Mouse (Mus musculus) midbrain, embryonic 14.5 days (tissue): ENCODE measurements around the gene Mphosph9. TPM values are rescaled to one million over a fixed set of nuclear protein-coding genes. Genes with fewer than 3 reads are reported as not detected.

ENCODE experiments used
- ATAC-seq: fragments of 200-750 bp; cut with Nextera tagmentation; 2 replicates; pipeline ENCODE4 v1.8.0; 2017; ENCODE audit warnings: moderate number of reproducible peaks, moderate library complexity; ENCODE audit not compliant: low FRiP score, low TSS enrichment
- DNase-seq: peaks from one replicate; pipeline ENCODE4 v3.0.0-alpha.2; 2015
- H3K27ac ChIP-seq: fragments of 300-500 bp; sonication (generic); replicated peaks from 2 replicates; pipeline ENCODE4 v1.5.1; 2014; ENCODE audit warnings: mild to moderate bottlenecking, low read depth, low read length, moderate library complexity
- H3K27me3 ChIP-seq: fragments of 300-500 bp; sonication (generic); 2 replicates; pipeline ENCODE4 v1.6.1; 2014; ENCODE audit warnings: low read length, control low read depth, mixed read lengths; ENCODE audit not compliant: control insufficient read depth, insufficient read depth
- H3K36me3 ChIP-seq: fragments of 300-500 bp; sonication (generic); 2 replicates; pipeline ENCODE4 v1.6.1; 2014; ENCODE audit warnings: low read length, control low read depth; ENCODE audit not compliant: control insufficient read depth, insufficient read depth
- H3K4me1 ChIP-seq: fragments of 300-500 bp; sonication (generic); 2 replicates; pipeline ENCODE4 v1.6.1; 2014; ENCODE audit warnings: mild to moderate bottlenecking, antibody characterized with exemption, low read length, control low read depth; ENCODE audit not compliant: control insufficient read depth, insufficient read depth
- H3K4me2 ChIP-seq: fragments of 300-500 bp; sonication (generic); 2 replicates; pipeline ENCODE4 v1.6.1; 2014; ENCODE audit warnings: mild to moderate bottlenecking, low read length, moderate library complexity
- H3K4me3 ChIP-seq: fragments of 300-500 bp; sonication (generic); replicated peaks from 2 replicates; pipeline ENCODE4 v1.5.1; 2014; ENCODE audit warnings: low read depth, low read length
- H3K9ac ChIP-seq: fragments of 300-500 bp; sonication (generic); replicated peaks from 2 replicates; pipeline ENCODE4 v1.6.1; 2014; ENCODE audit warnings: mild to moderate bottlenecking, low read length, moderate library complexity
- H3K9me3 ChIP-seq: fragments of 300-500 bp; sonication (generic); 2 replicates; pipeline ENCODE4 v1.6.1; 2016; ENCODE audit warnings: low read length, control low read depth, mixed read lengths; ENCODE audit not compliant: control insufficient read depth
- WGBS: fragments of 180-500 bp; shearing (Covaris S2); extraction: QIAGEN DNeasy Blood & Tissue Kit; methylation state at CpG from one replicate; pipeline ENCODE4 v1.1.7; 2014; 5-methylcytosine and 5-hydroxymethylcytosine counted together
- polyA plus RNA-seq: library from polyadenylated mRNA; unstranded; fragments of >200 nt; fragmentation: Nextera tagmentation; extraction: Ambion mirVana; gene quantifications from 2 replicates; pipeline ENCODE4 v1.2.1, GENCODE M21; 2014

Gene Mphosph9
- polyA plus RNA-seq, 1 experiment from 2014 or later = 16.8 TPM

DNA sequence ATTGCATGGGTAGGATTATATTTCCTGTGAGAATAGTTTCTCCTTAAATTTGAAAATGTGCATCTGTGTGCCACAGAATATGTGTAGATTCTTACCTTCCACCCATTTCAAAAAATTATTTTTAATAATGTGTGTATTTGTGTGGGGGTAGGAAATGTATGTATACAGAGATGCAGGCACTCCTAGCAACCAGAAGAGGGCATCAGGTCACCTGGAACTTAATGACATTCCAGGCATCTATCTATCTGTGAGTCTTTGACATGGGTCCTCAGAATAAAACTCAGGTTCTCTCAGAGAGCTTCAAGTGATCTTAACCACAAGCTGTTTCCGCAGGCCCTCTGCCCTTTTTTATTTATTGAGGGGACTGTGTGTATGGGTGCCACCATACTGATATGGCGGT is 31.9 kb upstream of the Mphosph9 start:
- H3K4me2 ChIP-seq = no peak overlapping the region
- H3K9ac ChIP-seq = no peak overlapping the region
- H3K4me1 ChIP-seq = no peaks in the 10 kb centered on the region
- no peak overlapping the region for H3K27ac ChIP-seq
- DNase-seq (peak; percentile 31), ATAC-seq (no peak)
- H3K36me3 ChIP-seq = no peaks in the 10 kb centered on the region
- WGBS = 87% methylated on average over 2 of the region's 2 CpGs
- no peaks in the 10 kb centered on the region for H3K9me3 ChIP-seq
- no peaks in the 10 kb centered on the region for H3K27me3 ChIP-seq
- H3K4me3 ChIP-seq = no peak overlapping the region

GRCm38 (mm10) chr5:124356695-124357094 is 28.9 kb upstream of the Mphosph9 start:
- Histone ChIP-seq H3K27ac (no peak overlapping the region), H3K4me3 (no peak overlapping the region), H3K4me2 (no peak overlapping the region), H3K36me3 (no peaks in the 10 kb centered on the region), H3K27me3 (no peaks in the 10 kb centered on the region), H3K4me1 (peaks cover 3% of the 10 kb centered on the region), H3K9ac (no peak overlapping the region), H3K9me3 (no peaks in the 10 kb centered on the region)
- DNase-seq (no peak), ATAC-seq (no peak)
- WGBS = 38% methylated on average over 3 of the region's 3 CpGs

- Histone ChIP-seq H3K4me3 (peak overlapping the region; percentile 90), H3K9me3 (no peaks in the 10 kb centered on the region), H3K36me3 (no peaks in the 10 kb centered on the region), H3K4me1 (peaks cover 14% of the 10 kb centered on the region), H3K4me2 (peak overlapping the region; percentile 57), H3K27ac (0 out of 2 replicates have a peak overlapping the region, but pooled peaks have one; percentile 97), H3K9ac (peak overlapping the region; percentile 97; the same call in 1 of the 2 replicates), H3K27me3 (no peaks in the 10 kb centered on the region)
- DNase-seq (peak; percentile 15), ATAC-seq (no peak)
- WGBS = 1% methylated on average over 12 of the region's 12 CpGs
Measured at GRCm38 (mm10) chr5:124355425-124355959, 27.7 kb upstream of the Mphosph9 start.

- Histone ChIP-seq H3K4me3 (peak overlapping the region; percentile 90), H3K4me1 (peaks cover 20% of the 10 kb centered on the region), H3K9ac (peak overlapping the region; percentile 97), H3K27me3 (no peaks in the 10 kb centered on the region), H3K9me3 (no peaks in the 10 kb centered on the region), H3K36me3 (peaks cover 2% of the 10 kb centered on the region; the same call in 1 of the 2 replicates), H3K27ac (peak overlapping the region; percentile 97), H3K4me2 (peak overlapping the region; percentile 57)
- peak; percentile 31 for ATAC-seq
- under 1% methylated on average over 35 of the region's 60 CpGs for WGBS
- peak; percentile 79 for DNase-seq
Measured at GRCm38 (mm10) chr5:124354574-124355424, 27.0 kb upstream of the Mphosph9 start.

GRCm38 (mm10) chr5:124353726-124354547 is 26.2 kb upstream of the Mphosph9 start:
- peak overlapping the region; percentile 97 for H3K27ac ChIP-seq
- no peaks in the 10 kb centered on the region for H3K9me3 ChIP-seq
- H3K27me3 ChIP-seq = no peaks in the 10 kb centered on the region
- peaks cover 21% of the 10 kb centered on the region for H3K4me1 ChIP-seq
- WGBS = under 1% methylated on average over 94 of the region's 132 CpGs
- ATAC-seq = peak; percentile 5; the same call in 1 of the 2 replicates
- H3K4me3 ChIP-seq = peak overlapping the region; percentile 90
- H3K9ac ChIP-seq = peak overlapping the region; percentile 97
- H3K36me3 ChIP-seq = peaks cover 11% of the 10 kb centered on the region
- DNase-seq = peak; percentile 79
- peak overlapping the region; percentile 87 for H3K4me2 ChIP-seq

GRCm38 (mm10) chr5:124353011-124353725 is 25.4 kb upstream of the Mphosph9 start:
- peak overlapping the region; percentile 97 for H3K9ac ChIP-seq
- H3K4me3 ChIP-seq = peak overlapping the region; percentile 90
- DNase-seq (peak; percentile 65), ATAC-seq (no peak)
- WGBS = under 1% methylated on average over 32 of the region's 32 CpGs
- H3K36me3 ChIP-seq = peaks cover 18% of the 10 kb centered on the region
- H3K4me2 ChIP-seq = peak overlapping the region; percentile 87
- no peaks in the 10 kb centered on the region for H3K27me3 ChIP-seq
- H3K4me1 ChIP-seq = peaks cover 21% of the 10 kb centered on the region
- no peaks in the 10 kb centered on the region for H3K9me3 ChIP-seq
- H3K27ac ChIP-seq = peak overlapping the region; percentile 97

DNA sequence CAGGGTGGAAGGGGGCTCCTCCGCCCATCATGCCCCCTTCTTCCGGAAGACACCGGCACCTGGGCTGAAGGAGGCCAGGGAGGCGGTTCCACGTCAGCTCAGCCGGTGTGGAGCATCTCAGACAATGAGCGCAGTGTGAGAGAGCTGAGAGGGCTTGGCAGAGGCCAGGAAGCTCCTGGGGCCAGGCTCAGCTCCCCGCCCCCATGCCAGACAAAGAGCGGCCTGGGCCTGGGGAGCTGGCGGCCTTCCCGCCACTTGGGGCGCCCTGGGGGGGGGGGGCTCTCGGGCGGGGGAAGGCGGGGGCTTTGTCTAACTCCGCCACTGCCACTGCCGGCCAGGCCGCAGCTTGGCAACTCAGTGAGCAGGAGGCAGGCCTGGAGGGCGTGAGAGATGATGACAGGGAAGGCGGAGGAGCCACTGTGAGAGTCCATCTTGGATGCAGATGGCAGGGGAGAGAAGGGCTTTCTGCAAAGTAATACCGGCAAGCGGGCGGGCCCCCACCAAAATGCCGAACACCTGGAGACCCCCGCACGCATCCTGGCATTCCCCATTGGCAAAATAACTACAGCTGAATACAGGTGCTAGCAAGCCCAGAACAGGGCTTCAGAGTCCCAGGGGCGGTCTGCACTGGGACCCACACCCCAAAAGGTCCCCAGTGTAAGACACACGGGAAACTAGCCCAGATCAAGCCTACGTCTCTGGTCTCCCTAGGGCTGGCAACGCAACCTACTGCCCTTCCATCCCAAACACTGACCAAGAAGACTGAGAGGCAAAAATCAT is 24.6 kb upstream of the Mphosph9 start:
- ATAC-seq (peak; percentile 89), DNase-seq (peak; percentile 93)
- Histone ChIP-seq H3K27me3 (no peaks in the 10 kb centered on the region), H3K4me2 (peak overlapping the region; percentile 87), H3K9ac (peak overlapping the region; percentile 97), H3K4me3 (peak overlapping the region; percentile 90), H3K4me1 (peaks cover 21% of the 10 kb centered on the region), H3K27ac (peak overlapping the region; percentile 97), H3K9me3 (no peaks in the 10 kb centered on the region), H3K36me3 (peaks cover 24% of the 10 kb centered on the region)
- WGBS = under 1% methylated on average over 30 of the region's 30 CpGs
